10 mouse cellular contexts compared by ENCODE assay signal in genomic region chr8:34300331-34300903, GRCm38 (mm10).
DNase-seq lines count a peak whose midpoint lies in the region; ATAC-seq and TF ChIP-seq lines count a peak whose summit lies in the region.
"Had no signal": no experiment of that assay in that cellular context is flagged by ENCODE, and none has a peak within 500 bp of the region (broad histone marks: within the 10 kb centered on the region; RNA-seq: fewer than 3 reads in every experiment).

No protein-coding gene starts in this region.

- no peak for TF ChIP-seq CTCF in forebrain, postnatal 0 days (IDR thresholded peaks at IDR 0.05; ENCODE audit: low read depth)

- 26% methylated on average over 15 of the region's 15 CpGs for WGBS in forebrain, postnatal 0 days
- WGBS in intestine, embryonic 16.5 days = 46% methylated on average over 15 of the region's 15 CpGs

- H3K9ac ChIP-seq in forebrain, postnatal 0 days = no peak overlapping the region
- H3K9ac ChIP-seq in intestine, embryonic 16.5 days (ENCODE audit: low read depth, low read length) = no peak overlapping the region
- H3K9ac ChIP-seq: embryonic facial prominence, embryonic 12.5 days had no signal

- H3K4me1 ChIP-seq in forebrain, postnatal 0 days (ENCODE audit: insufficient read depth) = no peaks in the 10 kb centered on the region
- peaks cover 4% of the 10 kb centered on the region; the same call in 1 of the 2 replicates for H3K4me1 ChIP-seq in intestine, embryonic 16.5 days (ENCODE audit: control insufficient read depth, insufficient read depth, low read length)
- H3K4me1 ChIP-seq: embryonic facial prominence, embryonic 12.5 days; megakaryocyte, embryonic 14.5 days had no signal

- H3K27me3 ChIP-seq in forebrain, postnatal 0 days (ENCODE audit: insufficient read depth, low read length) = no peaks in the 10 kb centered on the region
- H3K27me3 ChIP-seq in intestine, embryonic 16.5 days (replicated peaks; ENCODE audit: control insufficient read depth, insufficient read depth, low read length) = no peaks in the 10 kb centered on the region
- H3K27me3 ChIP-seq: embryonic facial prominence, embryonic 12.5 days; Patski had no signal

- no peak overlapping the region for H3K4me3 ChIP-seq in forebrain, postnatal 0 days (ENCODE audit: low read depth, low read length)
- no peak overlapping the region for H3K4me3 ChIP-seq in intestine, embryonic 16.5 days (ENCODE audit: low read length)
- H3K4me3 ChIP-seq: embryonic facial prominence, embryonic 12.5 days; megakaryocyte, embryonic 14.5 days had no signal

- no peaks in the 10 kb centered on the region for H3K36me3 ChIP-seq in forebrain, postnatal 0 days (ENCODE audit: insufficient read depth)
- H3K36me3 ChIP-seq in intestine, embryonic 16.5 days (ENCODE audit: control insufficient read depth, insufficient read depth, low read length) = no peaks in the 10 kb centered on the region
- H3K36me3 ChIP-seq: embryonic facial prominence, embryonic 12.5 days had no signal

- ATAC-seq in forebrain, postnatal 0 days = peak; percentile 75
- peak; percentile 53; the same call in 1 of the 2 replicates for ATAC-seq in intestine, embryonic 16.5 days
- no peak; the same call in 1 of the 2 replicates for ATAC-seq in granulocyte monocyte progenitor cell, adult 5-6 weeks (replicated peaks; ENCODE audit: poor library complexity, severe bottlenecking)
- ATAC-seq: Patski had no signal

- H3K27ac ChIP-seq in forebrain, postnatal 0 days (ENCODE audit: low read depth, low read length) = no peak overlapping the region
- H3K27ac ChIP-seq in intestine, embryonic 16.5 days (ENCODE audit: low read length) = no peak overlapping the region
- H3K27ac ChIP-seq: embryonic facial prominence, embryonic 12.5 days had no signal

- no peak overlapping the region for H3K4me2 ChIP-seq in forebrain, postnatal 0 days (ENCODE audit: low read depth)
- H3K4me2 ChIP-seq in intestine, embryonic 16.5 days (ENCODE audit: low read depth, low read length) = no peak overlapping the region
- H3K4me2 ChIP-seq: embryonic facial prominence, embryonic 12.5 days had no signal

- H3K9me3 ChIP-seq in forebrain, postnatal 0 days (ENCODE audit: low read length) = no peaks in the 10 kb centered on the region
- no peaks in the 10 kb centered on the region for H3K9me3 ChIP-seq in intestine, embryonic 16.5 days (ENCODE audit: control insufficient read depth, low read length)
- H3K9me3 ChIP-seq: embryonic facial prominence, embryonic 12.5 days had no signal

- peak; percentile 1 to 3 for DNase-seq in kidney, adult 8-10 months
- DNase-seq in kidney, adult 11 months = no peak
- DNase-seq in forebrain, postnatal 0 days = peak; percentile 51
- peak; percentile 55 for DNase-seq in mesoderm, embryonic 11.5 days (ENCODE audit: low read depth, low spot score)
- no peak for DNase-seq in thymus, postnatal 36 days

Comparison
In these comparisons a context has a peak if more than half of its experiments do, and no peak if none do; other contexts are left out.
1. DNase-seq: peak in kidney, adult 8-10 months (2 of 2), forebrain, postnatal 0 days (single experiment) and mesoderm, embryonic 11.5 days (single experiment); none in kidney, adult 11 months (single experiment) and thymus, postnatal 36 days (0 of 2).